Comparison of ENCODE assay signal across 8 mouse cellular contexts in genomic region chr4:40969781-40970591, GRCm38 (mm10). TPM values are rescaled to one million over a fixed set of nuclear protein-coding genes. Genes with fewer than 3 reads are reported as not detected.
A peak's percentile ranks its signal among the peaks of the same experiment; 100 is the strongest.
DNase-seq lines count a peak whose midpoint lies in the region; ATAC-seq lines count a peak whose summit lies in the region.

No protein-coding gene starts in this region.

- peak overlapping the region; percentile 78 for H3K4me2 ChIP-seq in heart, embryonic 14.5 days (ENCODE audit: low read length)
- peak overlapping the region; percentile 66 for H3K4me2 ChIP-seq in neural tube, embryonic 14.5 days (ENCODE audit: low read depth, low read length)

- no peak for ATAC-seq in erythroblast, adult 5-6 weeks (replicated peaks; ENCODE audit: low FRiP score, poor library complexity, severe bottlenecking)
- no peak for ATAC-seq in heart, embryonic 14.5 days (ENCODE audit: insufficient number of reproducible peaks, insufficient read depth, low FRiP score, low read depth)
- peak; percentile 45 for ATAC-seq in neural tube, embryonic 14.5 days (ENCODE audit: low read depth)

- no peaks in the 10 kb centered on the region for H3K27me3 ChIP-seq in erythroblast, embryonic 14.5 days (ENCODE audit: control insufficient read depth)
- no peaks in the 10 kb centered on the region for H3K27me3 ChIP-seq in heart, embryonic 14.5 days (ENCODE audit: control insufficient read depth, insufficient read depth, low read length)
- H3K27me3 ChIP-seq in limb, embryonic 10.5 days (ENCODE audit: low read depth, poor library complexity, severe bottlenecking): no peaks in the 10 kb centered on the region
- no peaks in the 10 kb centered on the region for H3K27me3 ChIP-seq in neural tube, embryonic 14.5 days (ENCODE audit: control insufficient read depth, insufficient read depth, low read length)

- H3K4me1 ChIP-seq in erythroblast, embryonic 14.5 days (ENCODE audit: control insufficient read depth): peaks cover 39% of the 10 kb centered on the region
- H3K4me1 ChIP-seq in heart, embryonic 14.5 days (ENCODE audit: control insufficient read depth in 2 of 2, insufficient read depth in 2 of 2, low read length in 2 of 2): peaks cover 6 to 22% of the 10 kb centered on the region in 2 experiments
- H3K4me1 ChIP-seq in limb, embryonic 10.5 days: peaks cover 16% of the 10 kb centered on the region
- peaks cover 6% of the 10 kb centered on the region; the same call in 1 of the 2 replicates for H3K4me1 ChIP-seq in neural tube, embryonic 14.5 days (ENCODE audit: control insufficient read depth, insufficient read depth, low read length)

- H3K9me3 ChIP-seq in erythroblast, embryonic 14.5 days (ENCODE audit: control insufficient read depth, low read length): no peaks in the 10 kb centered on the region
- H3K9me3 ChIP-seq in heart, embryonic 14.5 days (ENCODE audit: control insufficient read depth, low read length): no peaks in the 10 kb centered on the region
- H3K9me3 ChIP-seq in limb, embryonic 10.5 days (replicated peaks): no peaks in the 10 kb centered on the region
- no peaks in the 10 kb centered on the region for H3K9me3 ChIP-seq in neural tube, embryonic 14.5 days (ENCODE audit: control insufficient read depth, low read length)

- DNase-seq in NIH3T3 (ENCODE audit: low read depth): peak; percentile 7
- peak; percentile 37 for DNase-seq in limb, embryonic 10.5 days (ENCODE audit: low spot score)
- no peak for DNase-seq in T-cell, adult 2 months (ENCODE audit: low spot score)
- no peak for DNase-seq in right cerebral cortex, postnatal 4 days

- H3K9ac ChIP-seq in heart, embryonic 14.5 days (ENCODE audit: low read length): peak overlapping the region; percentile 92
- H3K9ac ChIP-seq in neural tube, embryonic 14.5 days (replicated peaks; ENCODE audit: low read depth, low read length): peak overlapping the region; percentile 92

- peak overlapping the region; percentile 89 for H3K4me3 ChIP-seq in erythroblast, embryonic 14.5 days (replicated peaks)
- peak overlapping the region; percentile 74 to 91 for H3K4me3 ChIP-seq in heart, embryonic 14.5 days (ENCODE audit: control insufficient read depth in 1 of 2, insufficient read depth in 1 of 2, low read depth in 1 of 2, low read length in 2 of 2)
- H3K4me3 ChIP-seq in limb, embryonic 10.5 days: peak overlapping the region; percentile 98
- peak overlapping the region; percentile 98 for H3K4me3 ChIP-seq in neural tube, embryonic 14.5 days (ENCODE audit: low read depth, low read length)

- peaks cover 52% of the 10 kb centered on the region for H3K36me3 ChIP-seq in erythroblast, embryonic 14.5 days (ENCODE audit: control insufficient read depth)
- H3K36me3 ChIP-seq in heart, embryonic 14.5 days (ENCODE audit: control insufficient read depth, insufficient read depth, low read length): peaks cover 33% of the 10 kb centered on the region
- H3K36me3 ChIP-seq in limb, embryonic 10.5 days: peaks cover 45% of the 10 kb centered on the region
- 0 out of 2 replicates have a peak, but pooled peaks cover 5% of the 10 kb centered on the region for H3K36me3 ChIP-seq in neural tube, embryonic 14.5 days (ENCODE audit: control insufficient read depth, insufficient read depth, low read length)

- 10% methylated on average over 13 of the region's 13 CpGs for WGBS in heart, embryonic 14.5 days
- WGBS in limb, embryonic 10.5 days: 17% methylated on average over 11 of the region's 13 CpGs
- whole genome bisulfite sequencing in neural tube, embryonic 14.5 days: 14% methylated on average over 11 of the region's 13 CpGs

- peak overlapping the region; percentile 94 to 96 for H3K27ac ChIP-seq in heart, embryonic 14.5 days (replicated peaks in 1 of 2; ENCODE audit: control insufficient read depth in 1 of 2, insufficient read depth in 1 of 2, low read depth in 2 of 2, low read length in 2 of 2)
- peak overlapping the region; percentile 92 for H3K27ac ChIP-seq in limb, embryonic 10.5 days
- peak overlapping the region; percentile 91 for H3K27ac ChIP-seq in neural tube, embryonic 14.5 days (ENCODE audit: low read depth, low read length)

RNA-seq across cellular contexts. Expression of gene Nfx1, which starts 0.7 kb away (rescaled TPM):
- 0.58 and 0.69 TPM in 2 replicates for polyA plus RNA-seq in erythroblast, embryonic 14.5 days (2012)
- total RNA-seq in erythroblast, adult 5-6 weeks (2015; ENCODE audit: low replicate concordance): 8.8 and 11.3 TPM in 2 replicates
- total RNA-seq in erythroblast, adult 5-6 weeks (2017; ENCODE audit: low replicate concordance): 19.3 and 22.7 TPM in 2 replicates
- 56.1 and 59.0 TPM in 2 replicates for polyA plus RNA-seq in heart, embryonic 14.5 days (2014; fragmentation: Nextera tagmentation; extraction: Ambion mirVana)
- 101 and 109 TPM in 2 replicates for polyA plus RNA-seq in limb, embryonic 10.5 days (2016; fragmentation: Nextera tagmentation; extraction: Ambion mirVana)
- polyA plus RNA-seq in neural tube, embryonic 14.5 days (2014; fragmentation: Nextera tagmentation; extraction: Ambion mirVana): 122 and 126 TPM in 2 replicates

RNA-seq across cellular contexts. Expression of gene Chmp5, which starts 21.8 kb away (rescaled TPM):
- polyA plus RNA-seq in erythroblast, embryonic 14.5 days (2012): 0.53 and 0.67 TPM in 2 replicates
- total RNA-seq in erythroblast, adult 5-6 weeks (2015; ENCODE audit: low replicate concordance): 26.5 and 36.4 TPM in 2 replicates
- total RNA-seq in erythroblast, adult 5-6 weeks (2017; ENCODE audit: low replicate concordance): 42.0 and 56.2 TPM in 2 replicates
- polyA plus RNA-seq in heart, embryonic 14.5 days (2014; fragmentation: Nextera tagmentation; extraction: Ambion mirVana): 74.7 and 82.9 TPM in 2 replicates
- polyA plus RNA-seq in limb, embryonic 10.5 days (2016; fragmentation: Nextera tagmentation; extraction: Ambion mirVana): 85.9 and 92.7 TPM in 2 replicates
- 145 and 154 TPM in 2 replicates for polyA plus RNA-seq in neural tube, embryonic 14.5 days (2014; fragmentation: Nextera tagmentation; extraction: Ambion mirVana)

RNA-seq across cellular contexts. Expression of gene Bag1, which starts 21.9 kb away (rescaled TPM):
- 54.9 and 66.0 TPM in 2 replicates for polyA plus RNA-seq in erythroblast, embryonic 14.5 days (2012)
- total RNA-seq in erythroblast, adult 5-6 weeks (2015; ENCODE audit: low replicate concordance): 28.2 and 33.2 TPM in 2 replicates
- 126 and 129 TPM in 2 replicates for total RNA-seq in erythroblast, adult 5-6 weeks (2017; ENCODE audit: low replicate concordance)
- 199 and 211 TPM in 2 replicates for polyA plus RNA-seq in heart, embryonic 14.5 days (2014; fragmentation: Nextera tagmentation; extraction: Ambion mirVana)
- polyA plus RNA-seq in limb, embryonic 10.5 days (2016; fragmentation: Nextera tagmentation; extraction: Ambion mirVana): 225 and 227 TPM in 2 replicates
- polyA plus RNA-seq in neural tube, embryonic 14.5 days (2014; fragmentation: Nextera tagmentation; extraction: Ambion mirVana): 195 and 239 TPM in 2 replicates

RNA-seq across cellular contexts. Expression of gene Spink4, which starts 50.1 kb away (rescaled TPM):
- polyA plus RNA-seq in erythroblast, embryonic 14.5 days (2012): not detected in 2 replicates
- total RNA-seq in erythroblast, adult 5-6 weeks (2015; ENCODE audit: low replicate concordance): not detected in 2 replicates
- not detected in 2 replicates for total RNA-seq in erythroblast, adult 5-6 weeks (2017; ENCODE audit: low replicate concordance)
- 7.6 and 12.1 TPM in 2 replicates for polyA plus RNA-seq in heart, embryonic 14.5 days (2014; fragmentation: Nextera tagmentation; extraction: Ambion mirVana)
- not detected in 2 replicates for polyA plus RNA-seq in limb, embryonic 10.5 days (2016; fragmentation: Nextera tagmentation; extraction: Ambion mirVana)
- not detected in 2 replicates for polyA plus RNA-seq in neural tube, embryonic 14.5 days (2014; fragmentation: Nextera tagmentation; extraction: Ambion mirVana)

Comparison
In these comparisons a context has a peak if more than half of its experiments do, and no peak if none do; other contexts are left out.
1. DNase-seq: peak in NIH3T3 (single experiment) and limb, embryonic 10.5 days (single experiment); none in T-cell, adult 2 months (single experiment) and right cerebral cortex, postnatal 4 days (single experiment).
2. RNA of gene Nfx1, which starts 0.7 kb away (polyA plus RNA-seq): 122 to 126 TPM in neural tube, embryonic 14.5 days, 101 to 109 TPM in limb, embryonic 10.5 days and 56.1 to 59.0 TPM in heart, embryonic 14.5 days; 0.58 to 0.69 TPM in erythroblast, embryonic 14.5 days; every median in the first group is over 10 times any median in the second.
3. RNA of gene Chmp5, which starts 21.8 kb away (polyA plus RNA-seq): 145 to 154 TPM in neural tube, embryonic 14.5 days, 85.9 to 92.7 TPM in limb, embryonic 10.5 days and 74.7 to 82.9 TPM in heart, embryonic 14.5 days; 0.53 to 0.67 TPM in erythroblast, embryonic 14.5 days; every median in the first group is over 10 times any median in the second.
4. Peak in every context shown above with its lines, with median percentiles within 50 percentile points of each other: H3K4me3 ChIP-seq and H3K27ac ChIP-seq.